Mouse (Mus musculus): ENCODE measurements around the gene Fam131c. TPM values are rescaled to one million over a fixed set of nuclear protein-coding genes. Genes with fewer than 3 reads are reported as not detected.

Fam131c gene
- total RNA-seq (2021): 1 to 10 TPM; 2.0 to 2.2 TPM
- 0.29 and 2.9 TPM in 2 replicates for polyA plus RNA-seq (2012; rRNA removed)
- long read RNA-seq, partial matches to known transcripts: 0 of 2 reads
- long read RNA-seq, other reads (novel, unspliced or antisense): 0 of 2 reads

GRCm38 (mm10) chr4:141367997-141368791 is at the start of gene Fam131c:
Gene Fam131c (plus strand): TSS chr4:141368220.
- Histone ChIP-seq H3K27ac (no peak within 1 kb of the TSS), H3K27me3 (ENCODE audit: control insufficient read depth, insufficient read depth, low read length) (0 out of 2 replicates have a peak, but pooled peaks cover 2% of the 10 kb centered on the region)
- intact Hi-C loops (cut with DNase I): loop anchor here (5.0 kb wide), 1 partner anchor 146 kb away; no protein-coding TSS in a partner anchor

DNA sequence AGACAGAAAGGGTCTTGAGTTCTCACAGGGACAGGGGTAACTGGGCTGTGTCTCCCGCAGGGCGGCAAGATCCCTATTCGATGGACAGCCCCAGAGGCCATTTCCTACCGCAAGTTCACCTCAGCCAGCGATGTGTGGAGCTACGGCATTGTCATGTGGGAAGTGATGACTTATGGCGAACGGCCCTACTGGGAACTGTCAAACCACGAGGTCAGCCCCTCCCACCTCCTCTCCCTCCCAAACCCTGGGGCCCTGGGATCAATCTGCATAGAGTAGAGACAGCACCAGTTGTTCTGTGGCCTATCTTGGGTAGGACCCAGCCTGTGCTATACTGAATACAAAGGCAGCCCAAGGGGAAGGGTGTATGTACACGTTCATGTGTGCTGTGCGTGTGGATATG is 45.5 kb upstream of the Fam131c start:
- no peak overlapping the region for H3K27ac ChIP-seq
- H3K9ac ChIP-seq (ENCODE audit: low read depth, low read length): no peak overlapping the region
- intact Hi-C loops (cut with DNase I): no loop called here
- H3K4me1 ChIP-seq (ENCODE audit: control insufficient read depth, insufficient read depth, low read length): peaks cover 15% of the 10 kb centered on the region
- peaks cover 6% of the 10 kb centered on the region; the same call in 1 of the 2 replicates for H3K36me3 ChIP-seq (ENCODE audit: control insufficient read depth, insufficient read depth, low read length)
- H3K79me2 ChIP-seq (replicated peaks; ENCODE audit: control insufficient read depth, insufficient read depth, low read length): no peaks in the 10 kb centered on the region
- 87% methylated on average over 11 of the region's 11 CpGs for WGBS
- no peak for TF ChIP-seq POLR2A (IDR thresholded peaks at IDR 0.05; ENCODE audit: insufficient read depth, low read depth, low read length)
- no peak for TF ChIP-seq CTCF (IDR thresholded peaks at IDR 0.05)
- TF ChIP-seq EP300 (IDR thresholded peaks at IDR 0.05; ENCODE audit: insufficient read depth, low read depth, low read length): no peak
- no peak overlapping the region for H3K4me3 ChIP-seq
- H3K27me3 ChIP-seq (ENCODE audit: control insufficient read depth, insufficient read depth, low read length): no peaks in the 10 kb centered on the region; the same call in 1 of the 2 replicates
- DNase-seq: no peak

More at GRCm38 (mm10) chr4:141367997-141368791, at the start of gene Fam131c:
- peak within 1 kb of the TSS; percentile 40 for H3K4me3 ChIP-seq
- H3K4me1 ChIP-seq (ENCODE audit: control insufficient read depth, insufficient read depth, low read length): no peaks in the 10 kb centered on the region
- no peak for TF ChIP-seq CTCF (IDR thresholded peaks at IDR 0.05)
- no peak for TF ChIP-seq EP300 (IDR thresholded peaks at IDR 0.05; ENCODE audit: insufficient read depth, low read depth, low read length)
- TF ChIP-seq POLR2A (IDR thresholded peaks at IDR 0.05; ENCODE audit: insufficient read depth, low read depth, low read length): no peak
- peak within 1 kb of the TSS; percentile 72 for H3K9ac ChIP-seq (ENCODE audit: low read depth, low read length)
- H3K79me2 ChIP-seq (replicated peaks; ENCODE audit: control insufficient read depth, insufficient read depth, low read length): no peaks in the 10 kb centered on the region
- no peaks in the 10 kb centered on the region for H3K36me3 ChIP-seq (ENCODE audit: control insufficient read depth, insufficient read depth, low read length)
- WGBS: 4% methylated on average over 63 of the region's 71 CpGs
- peak; percentile 49 to 51 for DNase-seq

- DNase-seq: peak; percentile 62 to 71
- Histone ChIP-seq H3K4me1 (ENCODE audit: control insufficient read depth, insufficient read depth, low read length) (peaks cover 15% of the 10 kb centered on the region), H3K36me3 (ENCODE audit: control insufficient read depth, insufficient read depth, low read length) (peaks cover 6% of the 10 kb centered on the region; the same call in 1 of the 2 replicates), H3K79me2 (replicated peaks; ENCODE audit: control insufficient read depth, insufficient read depth, low read length) (no peaks in the 10 kb centered on the region), H3K27me3 (ENCODE audit: control insufficient read depth, insufficient read depth, low read length) (no peaks in the 10 kb centered on the region; the same call in 1 of the 2 replicates), H3K4me3 (no peak overlapping the region), H3K27ac (peak overlapping the region; percentile 54), H3K9ac (ENCODE audit: low read depth, low read length) (no peak overlapping the region)
- 27% methylated on average over 6 of the region's 6 CpGs for WGBS
- TF ChIP-seq CTCF (IDR thresholded peaks at IDR 0.05): 0 out of 2 replicates have a peak, but pooled peaks have one; percentile 2
- no peak for TF ChIP-seq EP300 (IDR thresholded peaks at IDR 0.05; ENCODE audit: insufficient read depth, low read depth, low read length)
- no peak for TF ChIP-seq POLR2A (IDR thresholded peaks at IDR 0.05; ENCODE audit: insufficient read depth, low read depth, low read length)
- intact Hi-C loops (cut with DNase I): loop anchor here (5.0 kb wide), 1 partner anchor 38 kb away; no protein-coding TSS in a partner anchor
Observed at GRCm38 (mm10) chr4:141324771-141325191, 43.2 kb upstream of the Fam131c start.

GRCm38 (mm10) chr4:141325636-141326035 is 42.4 kb upstream of the Fam131c start:
- intact Hi-C loops (cut with DNase I): loop anchor here (5.0 kb wide), 1 partner anchor 37 kb away; no protein-coding TSS in a partner anchor
- no peak for TF ChIP-seq CTCF (IDR thresholded peaks at IDR 0.05)

GRCm38 (mm10) chr4:141327075-141327474 is 40.9 kb upstream of the Fam131c start:
- Histone ChIP-seq H3K27ac (peak overlapping the region; percentile 26), H3K27me3 (ENCODE audit: control insufficient read depth, insufficient read depth, low read length) (no peaks in the 10 kb centered on the region; the same call in 1 of the 2 replicates), H3K9ac (ENCODE audit: low read depth, low read length) (no peak overlapping the region), H3K4me1 (ENCODE audit: control insufficient read depth, insufficient read depth, low read length) (peaks cover 15% of the 10 kb centered on the region), H3K36me3 (ENCODE audit: control insufficient read depth, insufficient read depth, low read length) (peaks cover 6% of the 10 kb centered on the region; the same call in 1 of the 2 replicates), H3K4me3 (no peak overlapping the region), H3K79me2 (replicated peaks; ENCODE audit: control insufficient read depth, insufficient read depth, low read length) (no peaks in the 10 kb centered on the region)
- WGBS: 87% methylated on average over 4 of the region's 4 CpGs
- intact Hi-C loops (cut with DNase I): loop anchor here (5.0 kb wide), 1 partner anchor 35 kb away; no protein-coding TSS in a partner anchor
- TF ChIP-seq POLR2A (IDR thresholded peaks at IDR 0.05; ENCODE audit: insufficient read depth, low read depth, low read length): no peak
- no peak for TF ChIP-seq CTCF (IDR thresholded peaks at IDR 0.05)
- TF ChIP-seq EP300 (IDR thresholded peaks at IDR 0.05; ENCODE audit: insufficient read depth, low read depth, low read length): no peak
- no peak for DNase-seq

More at GRCm38 (mm10) chr4:141325636-141326035, 42.4 kb upstream of the Fam131c start:
- H3K4me1 ChIP-seq (ENCODE audit: control insufficient read depth, insufficient read depth, low read length): peaks cover 15% of the 10 kb centered on the region
- 0 out of 2 replicates have a peak overlapping the region, but pooled peaks have one; percentile 23 for H3K9ac ChIP-seq (ENCODE audit: low read depth, low read length)
- H3K27ac ChIP-seq: peak overlapping the region; percentile 54
- 13% methylated on average over 15 of the region's 15 CpGs for WGBS
- no peaks in the 10 kb centered on the region; the same call in 1 of the 2 replicates for H3K27me3 ChIP-seq (ENCODE audit: control insufficient read depth, insufficient read depth, low read length)
- peaks cover 6% of the 10 kb centered on the region; the same call in 1 of the 2 replicates for H3K36me3 ChIP-seq (ENCODE audit: control insufficient read depth, insufficient read depth, low read length)
- H3K79me2 ChIP-seq (replicated peaks; ENCODE audit: control insufficient read depth, insufficient read depth, low read length): no peaks in the 10 kb centered on the region
- H3K4me3 ChIP-seq: no peak overlapping the region
- DNase-seq: peak in 1 of 2 experiments; percentile 54
